Mouse (Mus musculus): Measurements from ENCODE around the gene Cd101. TPM values are rescaled to one million over a fixed set of nuclear protein-coding genes. Genes with fewer than 3 reads are reported as not detected.
A peak's percentile ranks its signal among the peaks of the same experiment; 100 is the strongest.

The Cd101 gene
- total and polyA plus RNA-seq, 2 experiments from 2014 or later: 0.11 to 0.43 TPM

DNA sequence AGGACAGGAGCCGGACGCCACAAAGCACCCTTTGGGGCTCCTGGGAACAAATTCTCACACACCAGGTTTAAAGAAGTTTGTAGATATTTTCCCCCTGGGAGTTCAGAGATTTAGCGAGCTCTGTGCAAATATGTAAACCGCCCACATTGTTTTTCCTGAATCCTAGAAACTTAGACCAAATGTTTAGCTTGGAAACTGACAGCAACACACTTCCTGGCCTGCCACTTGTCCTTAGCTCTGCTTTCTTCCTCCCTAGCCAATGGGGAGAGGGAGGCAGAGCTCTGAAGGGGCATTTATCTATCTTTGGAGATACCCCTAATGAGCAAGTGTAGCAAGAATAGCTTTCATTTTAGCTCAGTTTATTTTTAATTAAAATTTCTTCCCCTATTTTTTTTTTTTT lies 14.1 kb downstream of the Cd101 start:
- no peak for DNase-seq
- no peak overlapping the region for H3K4me2 ChIP-seq (ENCODE audit: low read depth)
- no peaks in the 10 kb centered on the region for H3K27me3 ChIP-seq (ENCODE audit: insufficient read depth, low read length)
- no peak for ATAC-seq
- H3K36me3 ChIP-seq (ENCODE audit: insufficient read depth): no peaks in the 10 kb centered on the region
- H3K9ac ChIP-seq: no peak overlapping the region
- WGBS: 27% methylated on average over 4 of the region's 4 CpGs
- no peak overlapping the region for H3K27ac ChIP-seq (ENCODE audit: low read depth, low read length)
- no peaks in the 10 kb centered on the region for H3K4me1 ChIP-seq (ENCODE audit: insufficient read depth)
- no peak for TF ChIP-seq CTCF (IDR thresholded peaks at IDR 0.05; ENCODE audit: low read depth)
- H3K9me3 ChIP-seq (ENCODE audit: low read length): no peaks in the 10 kb centered on the region
- H3K4me3 ChIP-seq (ENCODE audit: low read depth, low read length): no peak overlapping the region

GRCm38 (mm10) chr3:101013536-101013935 lies 15.8 kb downstream of the Cd101 start:
- no peaks in the 10 kb centered on the region for H3K36me3 ChIP-seq (ENCODE audit: insufficient read depth)
- no peak overlapping the region for H3K9ac ChIP-seq
- TF ChIP-seq CTCF (IDR thresholded peaks at IDR 0.05; ENCODE audit: low read depth): no peak
- H3K4me2 ChIP-seq (ENCODE audit: low read depth): no peak overlapping the region
- no peaks in the 10 kb centered on the region for H3K4me1 ChIP-seq (ENCODE audit: insufficient read depth)
- DNase-seq (no peak), ATAC-seq (no peak)
- no peak overlapping the region for H3K4me3 ChIP-seq (ENCODE audit: low read depth, low read length)
- H3K27me3 ChIP-seq (ENCODE audit: insufficient read depth, low read length): no peaks in the 10 kb centered on the region
- no peaks in the 10 kb centered on the region for H3K9me3 ChIP-seq (ENCODE audit: low read length)
- no peak overlapping the region for H3K27ac ChIP-seq (ENCODE audit: low read depth, low read length)
- WGBS: 69% methylated on average over 3 of the region's 3 CpGs

DNA sequence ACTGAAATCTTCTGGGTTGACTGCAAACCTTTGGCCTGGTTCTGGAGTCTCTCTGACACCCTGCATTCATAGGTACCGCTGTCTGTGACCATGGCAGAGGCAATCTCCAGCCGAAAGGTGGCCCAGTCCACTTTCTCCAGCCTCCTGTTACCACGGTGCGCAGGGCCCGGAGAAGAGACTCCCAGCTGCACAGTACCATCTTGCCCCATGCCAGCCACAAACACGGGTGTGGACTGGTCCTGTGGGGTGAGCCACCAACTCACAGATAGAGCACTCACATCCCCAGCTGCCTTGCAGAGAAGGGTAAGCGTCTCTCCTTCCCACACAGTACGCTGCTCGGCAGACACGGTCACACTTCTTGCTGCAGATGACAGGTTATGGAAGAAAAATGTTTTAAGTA lies 16.4 kb downstream of the Cd101 start:
- Histone ChIP-seq H3K4me1 (ENCODE audit: insufficient read depth) (no peaks in the 10 kb centered on the region), H3K27ac (ENCODE audit: low read depth, low read length) (no peak overlapping the region), H3K9me3 (ENCODE audit: low read length) (no peaks in the 10 kb centered on the region), H3K9ac (no peak overlapping the region), H3K27me3 (ENCODE audit: insufficient read depth, low read length) (no peaks in the 10 kb centered on the region), H3K4me2 (ENCODE audit: low read depth) (no peak overlapping the region), H3K4me3 (ENCODE audit: low read depth, low read length) (no peak overlapping the region), H3K36me3 (ENCODE audit: insufficient read depth) (no peaks in the 10 kb centered on the region)
- 90% methylated on average over 10 of the region's 10 CpGs for WGBS
- DNase-seq (no peak), ATAC-seq (no peak)
- TF ChIP-seq CTCF (IDR thresholded peaks at IDR 0.05; ENCODE audit: low read depth): no peak

GRCm38 (mm10) chr3:101012597-101012996 lies 16.8 kb downstream of the Cd101 start:
- DNase-seq: no peak
- 48% methylated on average over 8 of the region's 8 CpGs for WGBS
- Histone ChIP-seq H3K4me2 (ENCODE audit: low read depth) (no peak overlapping the region), H3K36me3 (ENCODE audit: insufficient read depth) (no peaks in the 10 kb centered on the region), H3K27ac (ENCODE audit: low read depth, low read length) (no peak overlapping the region), H3K9me3 (ENCODE audit: low read length) (no peaks in the 10 kb centered on the region), H3K9ac (no peak overlapping the region), H3K27me3 (ENCODE audit: insufficient read depth, low read length) (no peaks in the 10 kb centered on the region), H3K4me1 (ENCODE audit: insufficient read depth) (no peaks in the 10 kb centered on the region), H3K4me3 (ENCODE audit: low read depth, low read length) (no peak overlapping the region)
- ATAC-seq: peak; percentile 46; the same call in 1 of the 2 replicates
- no peak for TF ChIP-seq CTCF (IDR thresholded peaks at IDR 0.05; ENCODE audit: low read depth)

DNA sequence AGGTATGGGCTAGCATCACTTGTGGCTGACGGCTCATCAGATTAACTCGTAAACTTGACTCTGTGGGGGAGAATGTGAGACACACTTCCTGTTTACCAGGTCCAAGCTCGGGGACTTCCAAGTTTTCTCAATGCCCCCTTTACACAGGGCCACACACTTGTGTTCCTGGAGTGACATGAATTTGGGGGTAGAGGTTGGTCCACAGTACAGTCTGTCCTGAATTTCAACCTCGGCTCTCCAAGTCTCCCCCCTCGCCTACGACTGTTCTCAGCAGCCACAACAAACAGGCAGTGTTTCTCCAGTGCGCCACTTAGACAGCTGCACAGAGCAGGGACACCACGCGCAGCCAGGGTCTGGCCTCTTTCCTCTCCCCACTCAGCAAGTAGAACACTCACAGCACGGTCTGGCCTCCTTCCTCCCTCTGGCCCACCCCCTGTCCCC lies 17.2 kb downstream of the Cd101 start:
- Histone ChIP-seq H3K4me1 (ENCODE audit: insufficient read depth) (no peaks in the 10 kb centered on the region), H3K4me2 (ENCODE audit: low read depth) (no peak overlapping the region), H3K9ac (no peak overlapping the region), H3K9me3 (ENCODE audit: low read length) (no peaks in the 10 kb centered on the region), H3K27ac (ENCODE audit: low read depth, low read length) (no peak overlapping the region), H3K27me3 (ENCODE audit: insufficient read depth, low read length) (no peaks in the 10 kb centered on the region), H3K36me3 (ENCODE audit: insufficient read depth) (no peaks in the 10 kb centered on the region), H3K4me3 (ENCODE audit: low read depth, low read length) (no peak overlapping the region)
- DNase-seq (no peak), ATAC-seq (peak; percentile 87)
- no peak for TF ChIP-seq CTCF (IDR thresholded peaks at IDR 0.05; ENCODE audit: low read depth)
- WGBS: 57% methylated on average over 10 of the region's 10 CpGs

GRCm38 (mm10) chr3:101011203-101011600 lies 18.2 kb downstream of the Cd101 start:
- Histone ChIP-seq H3K4me3 (ENCODE audit: low read depth, low read length) (no peak overlapping the region), H3K27ac (ENCODE audit: low read depth, low read length) (no peak overlapping the region), H3K36me3 (ENCODE audit: insufficient read depth) (no peaks in the 10 kb centered on the region), H3K4me1 (ENCODE audit: insufficient read depth) (no peaks in the 10 kb centered on the region), H3K9me3 (ENCODE audit: low read length) (no peaks in the 10 kb centered on the region), H3K9ac (no peak overlapping the region), H3K4me2 (ENCODE audit: low read depth) (no peak overlapping the region), H3K27me3 (ENCODE audit: insufficient read depth, low read length) (no peaks in the 10 kb centered on the region)
- TF ChIP-seq CTCF (IDR thresholded peaks at IDR 0.05; ENCODE audit: low read depth): no peak
- ATAC-seq: no peak
- DNase-seq: no peak
- WGBS: 65% methylated on average over 5 of the region's 5 CpGs

DNA sequence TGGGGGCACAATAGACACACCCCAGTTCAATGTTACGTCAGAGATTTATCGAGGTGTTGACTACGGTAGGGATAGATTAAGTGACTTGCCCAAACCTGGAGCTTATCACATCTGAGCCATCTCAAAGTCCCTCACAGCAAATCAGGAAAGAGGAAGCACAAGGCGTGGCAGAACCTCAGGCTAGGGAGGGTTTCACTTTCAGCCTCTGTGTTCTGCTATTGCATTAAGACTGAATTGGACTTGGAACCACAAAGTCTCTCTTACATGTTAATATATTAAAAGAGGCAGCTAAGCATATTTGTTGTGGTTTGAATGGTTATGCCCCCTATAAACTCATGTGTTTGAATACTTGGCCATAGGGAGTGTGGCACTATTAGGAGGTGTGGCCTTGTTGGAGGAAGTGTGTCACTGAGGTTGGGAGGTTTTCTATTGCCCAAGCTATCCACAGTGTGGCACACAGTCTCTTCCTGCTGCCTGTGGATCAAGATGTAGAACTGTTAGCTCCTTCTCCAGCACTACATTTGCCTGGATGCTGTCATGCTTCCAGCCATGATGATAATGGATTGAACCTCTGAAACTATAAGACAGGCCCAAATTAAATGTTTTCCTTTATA lies 18.7 kb downstream of the Cd101 start:
- Histone ChIP-seq H3K27ac (ENCODE audit: low read depth, low read length) (no peak overlapping the region), H3K36me3 (ENCODE audit: insufficient read depth) (no peaks in the 10 kb centered on the region), H3K9ac (no peak overlapping the region), H3K9me3 (ENCODE audit: low read length) (no peaks in the 10 kb centered on the region), H3K4me3 (ENCODE audit: low read depth, low read length) (no peak overlapping the region), H3K27me3 (ENCODE audit: insufficient read depth, low read length) (no peaks in the 10 kb centered on the region), H3K4me1 (ENCODE audit: insufficient read depth) (no peaks in the 10 kb centered on the region), H3K4me2 (ENCODE audit: low read depth) (no peak overlapping the region)
- WGBS: 96% methylated on average over 4 of the region's 4 CpGs
- TF ChIP-seq CTCF (IDR thresholded peaks at IDR 0.05; ENCODE audit: low read depth): no peak
- DNase-seq: no peak
- ATAC-seq: no peak

All from forebrain, postnatal 0 days (tissue).